Mouse (Mus musculus): ENCODE data around the gene Fars2. TPM values are rescaled to one million over a fixed set of nuclear protein-coding genes. Genes with fewer than 3 reads are reported as not detected.

The Fars2 gene
- polyA plus RNA-seq, 1 experiment: 19.4 TPM

DNA sequence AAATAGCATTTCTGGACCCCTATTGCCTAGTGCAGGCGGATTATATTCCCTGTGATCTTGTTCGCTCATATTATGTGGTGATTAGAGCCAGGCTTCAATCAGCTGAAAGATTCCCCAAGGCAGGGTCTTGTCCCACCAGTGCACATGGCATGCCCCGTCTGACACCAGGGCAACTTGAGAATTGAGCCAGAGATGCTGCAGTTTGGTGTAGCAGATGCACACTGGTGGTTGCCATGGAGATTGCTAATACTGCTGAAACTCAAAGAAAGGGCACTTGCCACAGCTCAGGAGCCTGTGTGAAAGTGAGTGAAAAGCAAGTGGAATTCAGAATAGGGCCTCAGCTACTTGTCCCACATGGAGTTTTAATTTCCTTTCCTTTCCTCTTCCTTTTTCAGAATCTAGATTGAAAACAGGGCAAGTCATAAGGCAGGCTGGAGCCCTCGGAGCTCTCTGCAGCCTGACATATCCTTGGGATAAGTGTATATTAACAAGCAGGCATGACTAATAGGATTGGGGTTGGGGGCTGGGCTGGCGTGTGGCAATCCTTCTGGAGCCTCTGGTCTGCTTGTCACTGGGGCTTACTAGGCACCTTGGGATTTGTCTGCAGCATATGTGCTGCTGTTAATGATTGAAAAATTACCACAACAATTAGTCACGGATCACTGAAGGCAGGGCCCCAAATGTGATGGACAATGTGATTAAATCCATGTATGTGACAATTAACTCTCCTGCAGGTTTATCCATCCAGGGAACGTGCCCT is 165.8 kb downstream of the Fars2 start:
- 90% methylated on average over 7 of the region's 7 CpGs for WGBS
- DNase-seq (ENCODE audit: low read depth in 1 of 2, low spot score in 2 of 2): no peak
- Histone ChIP-seq H3K4me1 (ENCODE audit: control insufficient read depth, insufficient read depth, insufficient read length) (no peaks in the 10 kb centered on the region), H3K36me3 (ENCODE audit: control insufficient read depth, insufficient read depth, low read length) (no peaks in the 10 kb centered on the region), H3K27me3 (ENCODE audit: control insufficient read depth, insufficient read depth, low read length) (no peaks in the 10 kb centered on the region; the same call in 1 of the 2 replicates), H3K4me3 (ENCODE audit: extremely low read depth, insufficient read depth, insufficient read length) (no peak overlapping the region), H3K27ac (ENCODE audit: insufficient read depth, low read length) (no peak overlapping the region)
- no peak for TF ChIP-seq POLR2A (IDR thresholded peaks at IDR 0.05; ENCODE audit: low read depth, low read length)

- Histone ChIP-seq H3K36me3 (ENCODE audit: control insufficient read depth, insufficient read depth, low read length) (no peaks in the 10 kb centered on the region), H3K4me3 (ENCODE audit: extremely low read depth, insufficient read depth, insufficient read length) (no peak overlapping the region), H3K4me1 (ENCODE audit: control insufficient read depth, insufficient read depth, insufficient read length) (no peaks in the 10 kb centered on the region), H3K27me3 (ENCODE audit: control insufficient read depth, insufficient read depth, low read length) (no peaks in the 10 kb centered on the region; the same call in 1 of the 2 replicates), H3K27ac (ENCODE audit: insufficient read depth, low read length) (no peak overlapping the region)
- TF ChIP-seq POLR2A (IDR thresholded peaks at IDR 0.05; ENCODE audit: low read depth, low read length) (no peak), CTCF (IDR thresholded peaks at IDR 0.05; ENCODE audit: extremely low read depth, insufficient read depth, insufficient read length, insufficient replicate concordance) (no peak)
- no peak for DNase-seq (ENCODE audit: low read depth in 1 of 2, low spot score in 2 of 2)
- 91% methylated on average over 7 of the region's 7 CpGs for WGBS
Measured at GRCm38 (mm10) chr13:36283545-36284067, 166.4 kb downstream of the Fars2 start.

DNA sequence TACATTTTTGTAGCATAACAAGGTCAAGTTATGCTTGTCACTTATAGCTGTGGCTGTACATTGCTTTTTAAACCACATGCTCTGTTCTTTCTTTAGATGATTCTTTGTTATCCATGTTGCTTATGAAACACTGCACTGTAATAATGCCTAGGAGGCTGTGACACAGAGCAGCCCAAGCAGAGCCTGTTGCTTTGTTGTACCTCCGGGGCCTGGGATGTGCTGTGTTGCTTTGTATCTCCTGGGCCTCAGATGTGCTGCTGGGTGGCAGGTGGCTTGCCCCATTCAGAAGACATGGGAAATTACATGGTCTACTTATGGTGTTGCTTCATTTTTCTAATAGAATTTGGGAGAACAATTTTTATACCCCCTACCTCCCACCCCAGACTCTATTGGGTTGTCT is 166.9 kb downstream of the Fars2 start:
- DNase-seq (ENCODE audit: low read depth in 1 of 2, low spot score in 2 of 2): no peak
- no peak overlapping the region for H3K27ac ChIP-seq (ENCODE audit: insufficient read depth, low read length)
- H3K27me3 ChIP-seq (ENCODE audit: control insufficient read depth, insufficient read depth, low read length): no peaks in the 10 kb centered on the region; the same call in 1 of the 2 replicates
- WGBS: 93% methylated on average over 1 of the region's 1 CpGs
- no peak overlapping the region for H3K4me3 ChIP-seq (ENCODE audit: extremely low read depth, insufficient read depth, insufficient read length)
- TF ChIP-seq CTCF (IDR thresholded peaks at IDR 0.05; ENCODE audit: extremely low read depth, insufficient read depth, insufficient read length, insufficient replicate concordance) (no peak), POLR2A (IDR thresholded peaks at IDR 0.05; ENCODE audit: low read depth, low read length) (no peak)
- H3K4me1 ChIP-seq (ENCODE audit: control insufficient read depth, insufficient read depth, insufficient read length): no peaks in the 10 kb centered on the region
- H3K36me3 ChIP-seq (ENCODE audit: control insufficient read depth, insufficient read depth, low read length): no peaks in the 10 kb centered on the region

- Histone ChIP-seq H3K4me3 (ENCODE audit: extremely low read depth, insufficient read depth, insufficient read length) (no peak overlapping the region), H3K4me1 (ENCODE audit: control insufficient read depth, insufficient read depth, insufficient read length) (no peaks in the 10 kb centered on the region), H3K27me3 (ENCODE audit: control insufficient read depth, insufficient read depth, low read length) (no peaks in the 10 kb centered on the region; the same call in 1 of the 2 replicates), H3K27ac (ENCODE audit: insufficient read depth, low read length) (no peak overlapping the region), H3K36me3 (ENCODE audit: control insufficient read depth, insufficient read depth, low read length) (no peaks in the 10 kb centered on the region)
- DNase-seq (ENCODE audit: low read depth in 1 of 2, low spot score in 2 of 2): no peak
- no peak for TF ChIP-seq POLR2A (IDR thresholded peaks at IDR 0.05; ENCODE audit: low read depth, low read length)
- TF ChIP-seq CTCF (IDR thresholded peaks at IDR 0.05; ENCODE audit: extremely low read depth, insufficient read depth, insufficient read length, insufficient replicate concordance): no peak
- WGBS: 97% methylated on average over 2 of the region's 2 CpGs
Measured at GRCm38 (mm10) chr13:36285235-36285634, 168.0 kb downstream of the Fars2 start.

- Histone ChIP-seq H3K4me3 (ENCODE audit: extremely low read depth, insufficient read depth, insufficient read length) (no peak overlapping the region), H3K4me1 (ENCODE audit: control insufficient read depth, insufficient read depth, insufficient read length) (no peaks in the 10 kb centered on the region; the same call in 1 of the 2 replicates), H3K36me3 (ENCODE audit: control insufficient read depth, insufficient read depth, low read length) (no peaks in the 10 kb centered on the region), H3K27ac (ENCODE audit: insufficient read depth, low read length) (no peak overlapping the region), H3K27me3 (ENCODE audit: control insufficient read depth, insufficient read depth, low read length) (no peaks in the 10 kb centered on the region)
- TF ChIP-seq POLR2A (IDR thresholded peaks at IDR 0.05; ENCODE audit: low read depth, low read length) (no peak), CTCF (IDR thresholded peaks at IDR 0.05; ENCODE audit: extremely low read depth, insufficient read depth, insufficient read length, insufficient replicate concordance) (no peak)
- WGBS: 82% methylated on average over 3 of the region's 3 CpGs
- DNase-seq (ENCODE audit: low read depth in 1 of 2, low spot score in 2 of 2): no peak
Measured at GRCm38 (mm10) chr13:36293511-36293910, 176.3 kb downstream of the Fars2 start.

GRCm38 (mm10) chr13:36294503-36294902 is 177.3 kb downstream of the Fars2 start:
- TF ChIP-seq POLR2A (IDR thresholded peaks at IDR 0.05; ENCODE audit: low read depth, low read length) (no peak), CTCF (IDR thresholded peaks at IDR 0.05; ENCODE audit: extremely low read depth, insufficient read depth, insufficient read length, insufficient replicate concordance) (no peak)

DNA sequence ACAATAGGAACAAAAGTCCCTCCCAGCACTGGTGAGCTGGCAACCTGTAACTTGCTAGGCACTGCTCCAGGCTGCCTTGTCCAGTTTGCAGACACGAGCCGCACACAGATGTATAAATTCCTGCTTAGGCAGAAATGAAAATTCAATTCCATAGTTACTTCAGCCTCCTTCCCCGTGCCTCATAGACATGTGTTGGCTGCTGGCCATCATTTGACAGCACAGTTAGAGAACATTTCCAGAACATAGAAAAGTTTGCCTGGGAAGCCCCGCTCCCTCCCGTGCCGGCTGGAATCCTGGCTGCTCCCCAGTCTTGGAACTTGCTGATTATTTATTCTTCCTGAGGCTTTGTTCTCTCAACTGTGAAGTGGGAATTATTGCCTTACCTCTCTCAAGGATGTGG is 178.6 kb downstream of the Fars2 start:
- DNase-seq (ENCODE audit: low read depth in 1 of 2, low spot score in 2 of 2): no peak
- no peak for TF ChIP-seq CTCF (IDR thresholded peaks at IDR 0.05; ENCODE audit: extremely low read depth, insufficient read depth, insufficient read length, insufficient replicate concordance)
- TF ChIP-seq POLR2A (IDR thresholded peaks at IDR 0.05; ENCODE audit: low read depth, low read length): no peak
- WGBS: 92% methylated on average over 6 of the region's 6 CpGs
- Histone ChIP-seq H3K4me1 (ENCODE audit: control insufficient read depth, insufficient read depth, insufficient read length) (no peaks in the 10 kb centered on the region; the same call in 1 of the 2 replicates), H3K36me3 (ENCODE audit: control insufficient read depth, insufficient read depth, low read length) (no peaks in the 10 kb centered on the region), H3K27me3 (ENCODE audit: control insufficient read depth, insufficient read depth, low read length) (no peaks in the 10 kb centered on the region), H3K4me3 (ENCODE audit: extremely low read depth, insufficient read depth, insufficient read length) (no peak overlapping the region), H3K27ac (ENCODE audit: insufficient read depth, low read length) (no peak overlapping the region)

More at GRCm38 (mm10) chr13:36294503-36294902, 177.3 kb downstream of the Fars2 start:
- Histone ChIP-seq H3K27me3 (ENCODE audit: control insufficient read depth, insufficient read depth, low read length) (no peaks in the 10 kb centered on the region), H3K4me3 (ENCODE audit: extremely low read depth, insufficient read depth, insufficient read length) (no peak overlapping the region), H3K36me3 (ENCODE audit: control insufficient read depth, insufficient read depth, low read length) (no peaks in the 10 kb centered on the region), H3K4me1 (ENCODE audit: control insufficient read depth, insufficient read depth, insufficient read length) (no peaks in the 10 kb centered on the region; the same call in 1 of the 2 replicates), H3K27ac (ENCODE audit: insufficient read depth, low read length) (no peak overlapping the region)
- no peak for DNase-seq (ENCODE audit: low read depth in 1 of 2, low spot score in 2 of 2)
- 87% methylated on average over 5 of the region's 5 CpGs for WGBS

Measured in spleen, adult 2 months (tissue).